Mouse (Mus musculus): Measurements from ENCODE around the gene Naa10.

The Naa10 gene

GRCm38 (mm10) chrX:73921823-73922549 lies at the start of gene Naa10, which contains the start of gene Arhgap4:
Naa10 (minus strand) TSS chrX:73921944.
Arhgap4 (minus strand) TSS chrX:73921870.
- peak; percentile 94 to 97 for DNase-seq

GRCm38 (mm10) chrX:73970781-73971180 lies 49.0 kb upstream of the Naa10 start:
- DNase-seq, result no peak

GRCm38 (mm10) chrX:73969729-73970128 lies 48.0 kb upstream of the Naa10 start:
- DNase-seq, result no peak

- no peak for DNase-seq
Measured at GRCm38 (mm10) chrX:73969167-73969566, 47.4 kb upstream of the Naa10 start.

GRCm38 (mm10) chrX:73967177-73968075 lies 45.7 kb upstream of the Naa10 start:
- peak; percentile 90 to 93 for DNase-seq

- DNase-seq, result peak; percentile 91 to 93
Measured at GRCm38 (mm10) chrX:73966248-73967176, 44.8 kb upstream of the Naa10 start, which contains the start of gene Hcfc1. Hcfc1 (minus strand) TSS chrX:73966357.

GRCm38 (mm10) chrX:73965307-73965706 lies 43.6 kb upstream of the Naa10 start:
- peak; percentile 55 to 62 for DNase-seq

- peak in 1 of 2 experiments; percentile 22 for DNase-seq
Measured at GRCm38 (mm10) chrX:73964363-73964762, 42.6 kb upstream of the Naa10 start.

- DNase-seq, result no peak
Measured at GRCm38 (mm10) chrX:73954988-73955387, 33.2 kb upstream of the Naa10 start.

GRCm38 (mm10) chrX:73952603-73953002 lies 30.9 kb upstream of the Naa10 start:
- DNase-seq, result no peak

- no peak for DNase-seq
Measured at GRCm38 (mm10) chrX:73949341-73949740, 27.6 kb upstream of the Naa10 start.

GRCm38 (mm10) chrX:73948647-73949046 lies 26.9 kb upstream of the Naa10 start:
- DNase-seq, result peak; percentile 78 to 79

GRCm38 (mm10) chrX:73946896-73947295 lies 25.2 kb upstream of the Naa10 start:
- no peak for DNase-seq

GRCm38 (mm10) chrX:73942294-73942693 lies 20.6 kb upstream of the Naa10 start:
- DNase-seq, result no peak

GRCm38 (mm10) chrX:73941860-73942259 lies 20.1 kb upstream of the Naa10 start:
- DNase-seq, result no peak

GRCm38 (mm10) chrX:73931871-73932270 lies 10.1 kb upstream of the Naa10 start:
- DNase-seq, result no peak

GRCm38 (mm10) chrX:73930402-73931062 lies 8.8 kb upstream of the Naa10 start, which contains the start of gene Renbp:
Renbp (minus strand) TSS chrX:73930850.
- DNase-seq, result no peak

- DNase-seq, result peak in 1 of 2 experiments; percentile 21
Measured at GRCm38 (mm10) chrX:73922550-73922882, 772 bp upstream of the Naa10 start.

- DNase-seq, result peak in 1 of 2 experiments; percentile 27
Measured at GRCm38 (mm10) chrX:73921285-73921822, 390 bp downstream of the Naa10 start.

- no peak for DNase-seq
Measured at GRCm38 (mm10) chrX:73918631-73919030, 3.1 kb downstream of the Naa10 start.

GRCm38 (mm10) chrX:73916945-73917344 lies 4.8 kb downstream of the Naa10 start:
- DNase-seq, result no peak

Data from cerebellum, postnatal 14 days (tissue).